In the genomic region with DNA sequence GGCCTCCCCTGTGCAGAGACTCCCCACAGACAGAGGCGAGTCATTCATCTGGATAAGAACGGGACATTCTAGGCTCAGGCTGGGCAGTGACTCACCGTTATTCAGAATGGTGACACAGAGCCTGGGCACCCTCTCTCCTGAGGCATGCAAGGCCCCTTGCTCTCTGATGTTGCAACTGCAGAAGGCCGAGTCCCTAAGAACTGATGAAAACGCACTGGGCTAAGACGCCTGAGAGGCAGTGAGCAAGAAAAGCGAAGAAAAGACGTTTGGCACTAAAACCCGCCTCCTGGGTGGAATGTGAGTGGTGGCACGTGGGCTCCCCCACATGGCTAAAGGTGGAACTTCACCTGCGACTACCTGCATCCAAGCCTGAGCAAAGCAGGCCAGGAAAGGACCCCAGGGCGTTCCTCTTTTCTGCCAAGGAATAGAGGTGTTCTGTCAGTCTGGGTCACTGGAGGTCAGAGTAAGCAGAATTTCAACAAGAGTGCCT, we compare ENCODE assay signal across 8 mouse cellular contexts. TPM values are rescaled to one million over a fixed set of nuclear protein-coding genes. Genes with fewer than 3 reads are reported as not detected.
DNase-seq lines count a peak whose midpoint lies in the region; ATAC-seq lines count a peak whose summit lies in the region.

No protein-coding gene starts in this region.

- H3K4me1 ChIP-seq in hindbrain, embryonic 16.5 days (ENCODE audit: control insufficient read depth, insufficient read depth, low read depth, low read length): peaks cover 16% of the 10 kb centered on the region

- ATAC-seq in hindbrain, embryonic 16.5 days: peak; percentile 52

- peak overlapping the region; percentile 49 for H3K4me2 ChIP-seq in hindbrain, embryonic 16.5 days (ENCODE audit: low read length)

- no peaks in the 10 kb centered on the region for H3K27me3 ChIP-seq in hindbrain, embryonic 16.5 days (replicated peaks; ENCODE audit: control insufficient read depth, insufficient read depth, low read length)

- H3K9ac ChIP-seq in hindbrain, embryonic 16.5 days (ENCODE audit: low read depth, low read length): 0 out of 2 replicates have a peak overlapping the region, but pooled peaks have one; percentile 32

- no peaks in the 10 kb centered on the region for H3K9me3 ChIP-seq in hindbrain, embryonic 16.5 days (ENCODE audit: control insufficient read depth, low read length)

- peak; percentile 46 for DNase-seq in WW6 (ENCODE audit: low read depth, low spot score)
- peak; percentile 94 to 95 for DNase-seq in cerebellum, postnatal 25 days
- DNase-seq in frontal cortex, postnatal 36 days (ENCODE audit: low spot score in 2 of 2): peak; percentile 88 to 93
- DNase-seq in left cerebral cortex, adult 18-20 months (ENCODE audit: low spot score in 2 of 2): peak; percentile 86 to 87
- peak; percentile 77 to 85 for DNase-seq in lung, postnatal 4 days
- peak; percentile 85 for DNase-seq in right cerebral cortex, adult 18-20 months
- peak; percentile 71 to 78 for DNase-seq in urinary bladder, postnatal 36 days (ENCODE audit: low spot score in 2 of 2)

- 3% methylated on average over 12 of the region's 12 CpGs for WGBS in hindbrain, embryonic 16.5 days

- peaks cover 4% of the 10 kb centered on the region for H3K36me3 ChIP-seq in hindbrain, embryonic 16.5 days (ENCODE audit: control insufficient read depth, insufficient read depth, low read length)

- H3K4me3 ChIP-seq in hindbrain, embryonic 16.5 days (ENCODE audit: low read length): 0 out of 2 replicates have a peak overlapping the region, but pooled peaks have one; percentile 14

- H3K27ac ChIP-seq in hindbrain, embryonic 16.5 days (ENCODE audit: low read depth, low read length): no peak overlapping the region

RNA-seq across cellular contexts. Expression of gene Spsb1, which starts 25.0 kb away (rescaled TPM):
- 10.1 TPM in 2 replicates for polyA plus RNA-seq in hindbrain, embryonic 16.5 days (2015; fragmentation: Nextera tagmentation; extraction: Ambion mirVana)
- 10 to 100 TPM; 11.1 to 13.8 TPM for total RNA-seq in left cerebral cortex, adult 18-20 months (2021)

RNA-seq across cellular contexts. Expression of gene H6pd, which starts 29.0 kb away (rescaled TPM):
- polyA plus RNA-seq in hindbrain, embryonic 16.5 days (2015; fragmentation: Nextera tagmentation; extraction: Ambion mirVana): 2.9 and 3.5 TPM in 2 replicates
- total RNA-seq in left cerebral cortex, adult 18-20 months (2021): 10 to 100 TPM; 11.2 to 11.5 TPM
